Mouse (Mus musculus) forebrain, embryonic 16.5 days (tissue): ENCODE data around the gene St8sia1. TPM values are rescaled to one million over a fixed set of nuclear protein-coding genes. Genes with fewer than 3 reads are reported as not detected.

Experiments used
- ATAC-seq: fragments of 200-750 bp; cut with Nextera tagmentation; 2 replicates; pipeline ENCODE4 v1.8.0; 2017; ENCODE audit warnings: mild to moderate bottlenecking, moderate library complexity
- H3K27ac ChIP-seq: fragments of 300-500 bp; sonication (generic); 2 replicates; pipeline ENCODE4 v1.5.1; 2014; ENCODE audit warnings: low read length, control low read depth
- H3K27me3 ChIP-seq: fragments of 300-500 bp; sonication (generic); replicated peaks from 2 replicates; pipeline ENCODE4 v1.6.1; 2014; ENCODE audit warnings: low read length; ENCODE audit not compliant: control insufficient read depth, insufficient read depth
- H3K36me3 ChIP-seq: fragments of 300-500 bp; sonication (generic); 2 replicates; pipeline ENCODE4 v1.6.1; 2014; ENCODE audit not compliant: control insufficient read depth, insufficient read depth
- H3K4me1 ChIP-seq: fragments of 300-500 bp; sonication (generic); replicated peaks from 2 replicates; pipeline ENCODE4 v1.6.1; 2014; ENCODE audit warnings: low read length; ENCODE audit not compliant: control insufficient read depth, insufficient read depth
- H3K4me2 ChIP-seq: fragments of 300-500 bp; sonication (generic); 2 replicates; pipeline ENCODE4 v1.6.1; 2014; ENCODE audit warnings: mild to moderate bottlenecking, low read length, control low read depth
- H3K4me3 ChIP-seq: fragments of 300-500 bp; sonication (generic); replicated peaks from 2 replicates; pipeline ENCODE4 v1.5.1; 2014; ENCODE audit warnings: mild to moderate bottlenecking, low read length, control low read depth
- H3K9ac ChIP-seq: fragments of 300-500 bp; sonication (generic); replicated peaks from 2 replicates; pipeline ENCODE4 v1.6.1; 2014; ENCODE audit warnings: low read depth, low read length, control low read depth
- H3K9me3 ChIP-seq: fragments of 300-500 bp; sonication (generic); 2 replicates; pipeline ENCODE4 v1.6.1; 2016; ENCODE audit warnings: low read length; ENCODE audit not compliant: control insufficient read depth
- WGBS: fragments of 180-500 bp; shearing (Covaris S2); extraction: QIAGEN DNeasy Blood & Tissue Kit; methylation state at CpG from one replicate; pipeline ENCODE4 v1.1.7; 2014; 5-methylcytosine and 5-hydroxymethylcytosine counted together
- polyA plus RNA-seq: library from polyadenylated mRNA; unstranded; fragments of >200 nt; fragmentation: Nextera tagmentation; extraction: Ambion mirVana; gene quantifications from 2 replicates; pipeline ENCODE4 v1.2.1, GENCODE M21; 2015

St8sia1 gene
- polyA plus RNA-seq, 1 experiment from 2014 or later, result 6.4 TPM

DNA sequence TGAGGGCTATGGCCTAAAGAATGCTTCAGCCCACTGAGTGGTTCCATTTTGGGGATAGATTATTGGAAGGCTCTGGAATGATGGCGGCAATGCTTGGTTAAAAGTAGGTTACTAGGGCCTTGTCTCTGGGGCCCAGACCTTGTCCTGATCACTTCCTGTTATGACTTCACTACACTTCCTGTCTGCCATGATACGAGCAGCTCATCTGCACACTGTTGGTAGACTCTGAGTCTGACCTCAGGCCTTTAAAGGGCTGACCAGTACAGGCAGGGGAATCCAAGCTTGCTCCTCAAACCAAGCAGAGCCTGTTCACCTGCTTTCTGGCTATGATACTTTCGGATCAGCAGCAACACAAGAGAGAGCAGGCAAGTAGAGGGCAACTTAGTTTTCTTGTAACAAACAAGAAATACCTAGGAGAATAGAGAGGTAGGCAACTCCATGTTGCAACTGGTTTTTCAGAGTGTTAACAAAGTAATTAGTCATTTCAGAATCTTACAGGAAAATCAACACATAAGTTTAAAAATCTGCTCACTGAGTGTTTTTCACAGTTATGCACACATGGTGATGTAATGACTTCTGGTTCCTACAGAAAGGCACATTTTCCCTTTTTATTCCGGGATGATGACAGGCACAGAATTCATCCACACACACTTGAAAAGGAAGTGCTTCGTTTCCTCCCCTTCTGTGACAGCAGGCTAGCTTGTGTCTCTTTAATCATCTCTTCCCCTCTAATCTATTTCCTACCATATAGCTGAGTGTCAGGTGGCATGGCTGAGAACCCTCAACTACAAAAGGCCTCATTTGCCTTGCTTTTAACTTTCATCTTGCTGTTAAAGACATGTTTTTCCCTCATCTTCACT is 55.1 kb downstream of the St8sia1 start:
- Histone ChIP-seq H3K9ac (no peak overlapping the region), H3K4me3 (no peak overlapping the region), H3K4me1 (peaks cover 3% of the 10 kb centered on the region; the same call in 1 of the 2 replicates), H3K4me2 (no peak overlapping the region), H3K36me3 (no peaks in the 10 kb centered on the region), H3K9me3 (no peaks in the 10 kb centered on the region), H3K27me3 (no peaks in the 10 kb centered on the region), H3K27ac (peak overlapping the region; percentile 28; the same call in 1 of the 2 replicates)
- WGBS, result 71% methylated on average over 5 of the region's 5 CpGs
- peak; percentile 54; the same call in 1 of the 2 replicates for ATAC-seq

DNA sequence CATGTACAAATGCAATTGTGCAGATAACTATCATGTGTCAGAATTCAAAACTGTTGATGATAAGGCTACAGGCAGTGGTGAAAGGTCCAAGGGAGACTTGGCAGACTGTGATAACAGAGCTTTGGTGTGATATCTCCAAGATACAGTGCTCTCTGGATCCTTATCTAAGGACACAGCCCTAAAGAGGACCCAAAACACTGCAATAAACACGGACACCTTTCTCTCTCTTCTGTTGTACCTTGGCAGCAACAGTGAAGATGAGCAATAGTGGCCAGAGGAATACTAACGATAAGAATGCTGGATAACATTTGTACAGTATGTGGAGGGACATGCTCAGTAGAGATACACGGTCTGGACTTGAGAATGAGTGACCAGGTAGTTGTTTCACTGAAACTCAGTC is 55.8 kb downstream of the St8sia1 start:
- H3K9ac ChIP-seq, result no peak overlapping the region
- H3K4me2 ChIP-seq, result no peak overlapping the region
- peaks cover 3% of the 10 kb centered on the region; the same call in 1 of the 2 replicates for H3K4me1 ChIP-seq
- WGBS, result 94% methylated on average over 3 of the region's 3 CpGs
- no peak overlapping the region for H3K4me3 ChIP-seq
- H3K9me3 ChIP-seq, result no peaks in the 10 kb centered on the region
- H3K27ac ChIP-seq, result no peak overlapping the region
- no peak for ATAC-seq
- no peaks in the 10 kb centered on the region for H3K27me3 ChIP-seq
- H3K36me3 ChIP-seq, result no peaks in the 10 kb centered on the region

DNA sequence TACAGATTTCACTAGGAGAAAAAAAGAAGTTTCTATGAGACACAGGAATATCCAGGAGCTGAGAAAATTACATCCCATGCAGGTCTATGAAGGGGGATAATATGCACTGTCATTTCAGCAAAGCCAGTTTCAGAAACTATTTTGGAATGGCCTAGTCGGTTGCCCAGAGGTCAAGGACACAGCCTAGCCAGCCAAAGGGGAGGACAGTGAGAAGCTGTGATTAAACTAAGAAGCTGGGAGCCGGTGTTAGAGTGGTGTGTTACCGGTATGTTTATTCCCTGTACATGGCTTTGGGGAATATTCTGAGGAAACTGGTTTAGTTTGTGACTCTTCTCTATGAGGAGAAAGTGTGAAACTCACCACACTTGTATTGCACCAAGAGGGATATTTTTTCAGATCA is 68.9 kb downstream of the St8sia1 start:
- no peak overlapping the region for H3K9ac ChIP-seq
- H3K4me3 ChIP-seq, result no peak overlapping the region
- no peaks in the 10 kb centered on the region for H3K36me3 ChIP-seq
- H3K4me2 ChIP-seq, result no peak overlapping the region
- no peak overlapping the region for H3K27ac ChIP-seq
- no peaks in the 10 kb centered on the region for H3K9me3 ChIP-seq
- no peaks in the 10 kb centered on the region for H3K27me3 ChIP-seq
- no peak for ATAC-seq
- 90% methylated on average over 3 of the region's 3 CpGs for WGBS
- H3K4me1 ChIP-seq, result no peaks in the 10 kb centered on the region

DNA sequence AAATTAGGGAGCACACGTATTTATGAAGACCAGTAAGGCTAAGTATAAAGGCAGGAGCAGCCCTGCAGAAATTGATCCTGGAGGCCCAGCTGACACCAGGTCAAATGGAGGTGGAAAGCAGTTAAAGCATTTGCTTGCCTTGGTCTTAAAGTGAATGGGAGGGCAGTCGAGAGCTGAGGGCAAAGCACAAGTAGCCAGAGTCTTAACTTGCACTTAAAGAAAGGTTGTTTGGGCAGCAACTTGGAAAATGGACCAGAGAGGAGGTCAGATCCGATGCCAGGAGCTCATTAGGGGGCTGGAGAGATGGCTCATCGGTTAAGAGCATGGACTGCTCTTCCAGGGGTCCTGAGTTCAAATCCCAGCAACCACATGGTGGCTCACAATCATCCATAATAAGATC is 70.5 kb downstream of the St8sia1 start:
- no peak for ATAC-seq
- WGBS, result 82% methylated on average over 4 of the region's 4 CpGs

DNA sequence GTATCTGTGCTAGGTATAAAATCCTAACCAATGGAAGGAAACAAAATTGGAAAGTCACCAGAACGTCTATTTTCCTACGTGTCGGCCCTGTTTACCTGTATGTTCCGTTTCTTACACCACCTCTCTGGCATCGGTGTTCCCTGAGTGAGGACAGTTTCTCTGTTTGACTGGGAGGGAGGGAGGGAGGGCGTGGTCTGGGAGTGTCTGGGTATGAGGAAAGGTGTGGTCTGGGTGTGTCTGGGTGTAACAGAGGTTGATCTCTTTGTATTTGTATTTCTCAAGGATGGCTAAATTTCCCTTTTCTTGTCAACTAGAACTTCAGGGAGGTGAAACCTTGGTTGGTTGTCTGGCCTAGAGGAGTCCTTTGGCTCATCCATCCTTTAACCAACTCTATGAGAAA is 73.9 kb downstream of the St8sia1 start:
- no peak for ATAC-seq
- Histone ChIP-seq H3K4me2 (no peak overlapping the region), H3K27me3 (no peaks in the 10 kb centered on the region)

More for the DNA sequence above, 70.5 kb downstream of the St8sia1 start:
- Histone ChIP-seq H3K4me1 (no peaks in the 10 kb centered on the region), H3K36me3 (no peaks in the 10 kb centered on the region), H3K9me3 (no peaks in the 10 kb centered on the region), H3K27me3 (no peaks in the 10 kb centered on the region), H3K27ac (no peak overlapping the region), H3K9ac (no peak overlapping the region), H3K4me2 (no peak overlapping the region), H3K4me3 (no peak overlapping the region)

DNA sequence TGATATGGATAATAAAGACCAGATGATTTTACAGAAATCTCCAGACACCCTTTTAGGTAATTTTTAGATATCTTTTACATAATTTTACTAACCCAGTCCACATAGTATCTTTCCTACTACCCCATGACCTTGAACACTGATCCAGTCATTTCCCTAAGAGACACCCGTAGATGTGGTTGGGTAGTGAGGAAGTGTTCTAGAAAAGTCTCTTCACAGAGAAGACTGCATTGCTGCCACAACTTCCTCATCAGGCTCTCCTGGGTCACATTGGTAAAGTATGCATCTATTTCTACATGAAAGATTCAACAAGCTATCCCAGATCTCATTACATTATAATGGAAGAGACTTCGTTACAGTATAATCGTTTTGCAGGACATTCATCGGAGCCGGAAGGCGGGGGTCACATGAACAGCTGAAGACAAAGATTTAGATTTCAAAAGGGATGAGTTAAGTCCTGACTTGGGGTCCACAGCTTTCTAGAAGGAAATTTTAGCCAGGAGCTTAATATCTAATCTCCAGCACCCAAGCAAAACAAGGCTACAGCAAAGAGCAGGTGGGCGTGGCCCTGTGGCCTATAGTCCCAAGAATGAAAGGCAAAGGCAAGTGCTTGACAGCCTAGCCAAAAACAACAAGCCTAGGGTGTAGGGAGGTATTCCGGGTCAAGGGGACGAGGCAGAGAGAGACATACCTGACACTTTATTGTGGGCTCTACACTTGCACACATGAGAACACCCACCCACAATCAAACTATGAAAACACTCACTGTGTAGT is 75.1 kb downstream of the St8sia1 start:
- Histone ChIP-seq H3K27me3 (no peaks in the 10 kb centered on the region), H3K9ac (no peak overlapping the region), H3K4me1 (no peaks in the 10 kb centered on the region), H3K36me3 (no peaks in the 10 kb centered on the region), H3K27ac (no peak overlapping the region), H3K9me3 (no peaks in the 10 kb centered on the region), H3K4me3 (no peak overlapping the region), H3K4me2 (no peak overlapping the region)
- 90% methylated on average over 9 of the region's 9 CpGs for WGBS
- ATAC-seq, result no peak

More for the DNA sequence above, 73.9 kb downstream of the St8sia1 start:
- Histone ChIP-seq H3K9me3 (no peaks in the 10 kb centered on the region), H3K4me1 (no peaks in the 10 kb centered on the region), H3K9ac (no peak overlapping the region), H3K36me3 (no peaks in the 10 kb centered on the region), H3K27ac (no peak overlapping the region), H3K4me3 (no peak overlapping the region)
- WGBS, result 96% methylated on average over 6 of the region's 6 CpGs

DNA sequence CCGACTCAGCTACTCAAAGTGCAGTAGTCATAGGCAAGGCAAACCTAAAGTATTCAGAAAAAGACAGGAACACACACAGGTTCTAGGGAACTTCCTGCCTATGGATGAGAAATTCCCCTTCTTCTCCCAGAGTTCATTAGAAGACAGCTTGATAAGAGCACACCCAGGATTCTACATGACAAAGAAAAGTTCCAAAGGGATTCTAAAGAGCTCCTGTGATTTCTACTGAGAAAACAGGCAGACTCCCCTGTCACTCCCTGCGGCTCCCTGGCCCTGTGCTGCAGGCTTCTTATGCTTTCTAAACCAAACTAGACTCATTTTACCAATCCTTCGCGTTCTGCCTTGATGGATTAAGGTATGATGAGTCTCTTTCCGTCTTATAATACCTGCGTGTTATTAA is 75.9 kb downstream of the St8sia1 start:
- no peaks in the 10 kb centered on the region for H3K36me3 ChIP-seq
- ATAC-seq, result no peak
- no peaks in the 10 kb centered on the region for H3K4me1 ChIP-seq
- no peak overlapping the region for H3K4me3 ChIP-seq
- H3K27me3 ChIP-seq, result no peaks in the 10 kb centered on the region
- H3K9me3 ChIP-seq, result no peaks in the 10 kb centered on the region
- no peak overlapping the region for H3K9ac ChIP-seq
- H3K27ac ChIP-seq, result no peak overlapping the region
- WGBS, result 82% methylated on average over 6 of the region's 6 CpGs
- H3K4me2 ChIP-seq, result no peak overlapping the region

DNA sequence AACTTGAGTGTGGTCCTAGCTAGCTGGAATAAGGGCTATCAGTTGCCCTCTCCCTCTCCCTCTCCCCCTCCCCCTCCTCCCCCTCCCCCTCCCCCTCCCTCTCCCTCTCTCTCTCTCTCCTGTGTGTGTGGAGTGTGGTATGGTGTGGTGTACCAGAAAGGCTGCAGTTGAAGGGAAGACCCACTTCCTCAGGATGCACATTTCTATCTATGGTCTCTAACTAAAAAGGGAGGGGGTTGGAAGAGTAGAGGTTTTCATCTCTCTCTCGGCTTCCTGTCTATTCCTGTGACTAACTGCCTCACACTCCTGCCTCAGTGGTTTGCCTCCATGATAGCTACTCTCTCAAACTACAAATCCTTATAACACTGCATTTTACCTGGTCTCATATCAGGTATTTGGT is 76.9 kb downstream of the St8sia1 start:
- H3K27ac ChIP-seq, result no peak overlapping the region
- no peaks in the 10 kb centered on the region for H3K9me3 ChIP-seq
- H3K9ac ChIP-seq, result no peak overlapping the region
- H3K4me1 ChIP-seq, result 0 out of 2 replicates have a peak, but pooled peaks cover 2% of the 10 kb centered on the region
- H3K4me3 ChIP-seq, result no peak overlapping the region
- no peaks in the 10 kb centered on the region for H3K36me3 ChIP-seq
- H3K27me3 ChIP-seq, result no peaks in the 10 kb centered on the region
- H3K4me2 ChIP-seq, result no peak overlapping the region
- 80% methylated on average over 1 of the region's 1 CpGs for WGBS
- ATAC-seq, result no peak

DNA sequence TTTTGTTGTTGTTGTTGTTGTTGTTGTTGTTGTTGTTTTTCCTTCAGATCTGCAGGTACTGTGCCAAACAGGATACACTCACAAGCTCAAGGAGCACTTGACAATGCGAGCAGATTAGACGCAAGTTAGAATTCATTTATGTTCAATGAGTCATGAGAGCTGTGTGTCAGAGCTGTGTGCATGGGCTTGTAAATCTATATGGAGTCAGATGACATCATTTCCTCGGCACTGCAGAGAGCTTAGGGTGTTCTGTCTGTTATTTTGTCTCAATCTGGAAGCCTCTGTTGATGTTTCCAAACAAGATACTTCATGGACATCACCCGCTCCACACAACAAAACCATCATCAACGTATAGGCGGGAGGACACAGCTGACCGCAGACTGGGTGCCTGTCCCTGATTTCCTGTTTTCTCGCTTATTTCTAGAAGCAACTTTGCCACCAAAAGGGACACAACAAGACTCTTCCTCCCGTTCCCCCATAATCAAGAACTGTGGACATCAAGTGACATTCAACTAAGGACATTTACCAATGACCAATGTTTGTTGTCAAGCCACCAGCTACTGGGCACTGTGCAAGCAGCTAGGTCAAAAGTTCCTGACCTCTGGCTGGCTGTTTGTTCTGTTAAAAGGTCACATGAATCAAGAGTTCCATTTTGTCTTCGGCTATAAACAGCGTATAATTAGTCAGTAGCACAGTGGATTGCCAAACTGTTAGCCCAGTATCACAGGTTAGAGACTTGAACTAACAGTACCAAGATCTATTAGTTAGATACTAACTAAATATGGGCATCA is 78.7 kb downstream of the St8sia1 start:
- H3K36me3 ChIP-seq, result no peaks in the 10 kb centered on the region
- WGBS, result 90% methylated on average over 11 of the region's 11 CpGs
- H3K27ac ChIP-seq, result no peak overlapping the region
- H3K27me3 ChIP-seq, result no peaks in the 10 kb centered on the region
- no peak overlapping the region for H3K4me3 ChIP-seq
- H3K9me3 ChIP-seq, result no peaks in the 10 kb centered on the region
- no peak overlapping the region for H3K9ac ChIP-seq
- ATAC-seq, result no peak
- H3K4me2 ChIP-seq, result no peak overlapping the region
- peaks cover 5% of the 10 kb centered on the region; the same call in 1 of the 2 replicates for H3K4me1 ChIP-seq
